Mouse (Mus musculus) liver, embryonic 15.5 days (tissue): Measurements from ENCODE around the gene Cpb2. TPM values are rescaled to one million over a fixed set of nuclear protein-coding genes. Genes with fewer than 3 reads are reported as not detected.

ENCODE experiments used
- ATAC-seq: fragments of 200-750 bp; cut with Nextera tagmentation; 2 replicates; pipeline ENCODE4 v1.8.0; 2017; ENCODE audit warnings: moderate number of reproducible peaks, mild to moderate bottlenecking, moderate library complexity; ENCODE audit not compliant: insufficient read depth
- H3K27ac ChIP-seq: fragments of 300-500 bp; sonication (generic); replicated peaks from 2 replicates; pipeline ENCODE4 v1.5.1; 2015; ENCODE audit warnings: mild to moderate bottlenecking, inconsistent platforms
- H3K27me3 ChIP-seq: fragments of 300-500 bp; sonication (generic); 2 replicates; pipeline ENCODE4 v1.6.1; 2015; ENCODE audit warnings: mild to moderate bottlenecking, inconsistent platforms
- H3K36me3 ChIP-seq: fragments of 300-500 bp; sonication (generic); replicated peaks from 2 replicates; pipeline ENCODE4 v1.6.1; 2015; ENCODE audit warnings: moderate library complexity, mild to moderate bottlenecking, inconsistent platforms
- H3K4me1 ChIP-seq: fragments of 300-500 bp; sonication (generic); replicated peaks from 2 replicates; pipeline ENCODE4 v1.6.1; 2015; ENCODE audit warnings: inconsistent platforms
- H3K4me2 ChIP-seq: fragments of 300-500 bp; sonication (generic); 2 replicates; pipeline ENCODE4 v1.6.1; 2015; ENCODE audit warnings: moderate library complexity, mild to moderate bottlenecking, inconsistent platforms
- H3K4me3 ChIP-seq: fragments of 300-500 bp; sonication (generic); replicated peaks from 2 replicates; pipeline ENCODE4 v1.5.1; 2015; ENCODE audit warnings: mild to moderate bottlenecking, inconsistent platforms
- H3K9ac ChIP-seq: fragments of 300-500 bp; sonication (generic); 2 replicates; pipeline ENCODE4 v1.6.1; 2015; ENCODE audit warnings: moderate library complexity, mild to moderate bottlenecking, inconsistent platforms
- H3K9me3 ChIP-seq: fragments of 300-500 bp; sonication (generic); replicated peaks from 2 replicates; pipeline ENCODE4 v1.6.1; 2016; ENCODE audit warnings: inconsistent platforms
- WGBS: fragments of 180-500 bp; shearing (Covaris S2); methylation state at CpG from one replicate; pipeline ENCODE4 v1.1.7; 2015; ENCODE audit warnings: mixed read lengths; ENCODE audit not compliant: insufficient replicate concordance; 5-methylcytosine and 5-hydroxymethylcytosine counted together
- polyA plus RNA-seq: library from polyadenylated mRNA; unstranded; fragments of >200 nt; fragmentation: Nextera tagmentation; extraction: Ambion mirVana; gene quantifications from 2 replicates; pipeline ENCODE4 v1.2.1, GENCODE M21; 2015

The Cpb2 gene
- polyA plus RNA-seq, 1 experiment from 2014 or later, result 134 TPM

GRCm38 (mm10) chr14:75219250-75219913, 22.7 kb upstream of the Cpb2 start:
- 50% methylated on average over 5 of the region's 5 CpGs for WGBS
- ATAC-seq, result no peak
- no peak overlapping the region for H3K27ac ChIP-seq

GRCm38 (mm10) chr14:75222386-75222785, 19.7 kb upstream of the Cpb2 start:
- no peaks in the 10 kb centered on the region for H3K36me3 ChIP-seq

More at GRCm38 (mm10) chr14:75219250-75219913, 22.7 kb upstream of the Cpb2 start:
- Histone ChIP-seq H3K4me3 (no peak overlapping the region), H3K4me1 (peaks cover 6% of the 10 kb centered on the region; the same call in 1 of the 2 replicates), H3K36me3 (no peaks in the 10 kb centered on the region), H3K27me3 (no peaks in the 10 kb centered on the region), H3K4me2 (no peak overlapping the region), H3K9me3 (no peaks in the 10 kb centered on the region), H3K9ac (no peak overlapping the region)

GRCm38 (mm10) chr14:75227453-75228084, 14.5 kb upstream of the Cpb2 start:
- no peak for ATAC-seq
- H3K4me2 ChIP-seq, result no peak overlapping the region
- H3K4me1 ChIP-seq, result no peaks in the 10 kb centered on the region
- no peaks in the 10 kb centered on the region for H3K36me3 ChIP-seq
- WGBS, result 27% methylated on average over 6 of the region's 6 CpGs
- H3K9ac ChIP-seq, result no peak overlapping the region
- H3K9me3 ChIP-seq, result no peaks in the 10 kb centered on the region
- no peaks in the 10 kb centered on the region for H3K27me3 ChIP-seq
- no peak overlapping the region for H3K4me3 ChIP-seq
- H3K27ac ChIP-seq, result no peak overlapping the region

More at GRCm38 (mm10) chr14:75222386-75222785, 19.7 kb upstream of the Cpb2 start:
- Histone ChIP-seq H3K27ac (no peak overlapping the region), H3K4me2 (no peak overlapping the region), H3K4me3 (no peak overlapping the region), H3K9me3 (no peaks in the 10 kb centered on the region), H3K27me3 (no peaks in the 10 kb centered on the region), H3K9ac (no peak overlapping the region), H3K4me1 (peaks cover 6% of the 10 kb centered on the region; the same call in 1 of the 2 replicates)
- WGBS, result 64% methylated on average over 6 of the region's 6 CpGs
- no peak for ATAC-seq

GRCm38 (mm10) chr14:75229834-75230233, 12.3 kb upstream of the Cpb2 start:
- Histone ChIP-seq H3K9ac (no peak overlapping the region), H3K27me3 (no peaks in the 10 kb centered on the region), H3K9me3 (no peaks in the 10 kb centered on the region), H3K4me3 (no peak overlapping the region), H3K36me3 (no peaks in the 10 kb centered on the region), H3K4me2 (no peak overlapping the region), H3K4me1 (0 out of 2 replicates have a peak, but pooled peaks cover 4% of the 10 kb centered on the region), H3K27ac (no peak overlapping the region)
- ATAC-seq, result no peak
- 45% methylated on average over 2 of the region's 2 CpGs for WGBS

GRCm38 (mm10) chr14:75233070-75233469, 9.0 kb upstream of the Cpb2 start:
- Histone ChIP-seq H3K9ac (no peak overlapping the region), H3K4me2 (no peak overlapping the region), H3K27me3 (no peaks in the 10 kb centered on the region), H3K4me3 (no peak overlapping the region), H3K9me3 (no peaks in the 10 kb centered on the region), H3K27ac (peak overlapping the region; percentile 43; the same call in 1 of the 2 replicates), H3K4me1 (0 out of 2 replicates have a peak, but pooled peaks cover 9% of the 10 kb centered on the region), H3K36me3 (no peaks in the 10 kb centered on the region)
- peak; percentile 85 for ATAC-seq
- WGBS, result 62% methylated on average over 5 of the region's 5 CpGs

GRCm38 (mm10) chr14:75235552-75235951, 6.5 kb upstream of the Cpb2 start:
- Histone ChIP-seq H3K4me1 (0 out of 2 replicates have a peak, but pooled peaks cover 9% of the 10 kb centered on the region), H3K4me2 (no peak overlapping the region), H3K4me3 (no peak overlapping the region), H3K27ac (no peak overlapping the region), H3K9ac (no peak overlapping the region), H3K27me3 (no peaks in the 10 kb centered on the region), H3K36me3 (no peaks in the 10 kb centered on the region), H3K9me3 (no peaks in the 10 kb centered on the region)
- 73% methylated on average over 8 of the region's 8 CpGs for WGBS
- ATAC-seq, result no peak

- Histone ChIP-seq H3K4me1 (0 out of 2 replicates have a peak, but pooled peaks cover 9% of the 10 kb centered on the region), H3K9ac (no peak overlapping the region), H3K9me3 (no peaks in the 10 kb centered on the region), H3K27ac (no peak overlapping the region), H3K27me3 (no peaks in the 10 kb centered on the region), H3K4me2 (no peak overlapping the region), H3K36me3 (no peaks in the 10 kb centered on the region), H3K4me3 (no peak overlapping the region)
- ATAC-seq, result no peak
- WGBS, result 56% methylated on average over 9 of the region's 9 CpGs
These were observed 6.0 kb upstream of the Cpb2 start for GRCm38 (mm10) chr14:75235955-75236635.

GRCm38 (mm10) chr14:75236636-75237003, 5.5 kb upstream of the Cpb2 start:
- Histone ChIP-seq H3K9me3 (no peaks in the 10 kb centered on the region), H3K4me3 (no peak overlapping the region), H3K27me3 (no peaks in the 10 kb centered on the region), H3K27ac (no peak overlapping the region), H3K4me2 (no peak overlapping the region), H3K9ac (no peak overlapping the region), H3K4me1 (0 out of 2 replicates have a peak, but pooled peaks cover 9% of the 10 kb centered on the region), H3K36me3 (no peaks in the 10 kb centered on the region)
- ATAC-seq, result no peak
- 60% methylated on average over 4 of the region's 4 CpGs for WGBS

- no peak overlapping the region for H3K4me2 ChIP-seq
- H3K36me3 ChIP-seq, result no peaks in the 10 kb centered on the region
- 0 out of 2 replicates have a peak, but pooled peaks cover 9% of the 10 kb centered on the region for H3K4me1 ChIP-seq
- WGBS, result 65% methylated on average over 8 of the region's 8 CpGs
- no peak for ATAC-seq
- no peak overlapping the region for H3K9ac ChIP-seq
- H3K9me3 ChIP-seq, result no peaks in the 10 kb centered on the region
- no peak overlapping the region for H3K27ac ChIP-seq
- H3K27me3 ChIP-seq, result no peaks in the 10 kb centered on the region
- H3K4me3 ChIP-seq, result no peak overlapping the region
These were observed 5.0 kb upstream of the Cpb2 start for GRCm38 (mm10) chr14:75237096-75237495.

- peak; percentile 61 for ATAC-seq
- Histone ChIP-seq H3K27me3 (no peaks in the 10 kb centered on the region), H3K9ac (no peak overlapping the region), H3K27ac (0 out of 2 replicates have a peak overlapping the region, but pooled peaks have one; percentile 14), H3K9me3 (no peaks in the 10 kb centered on the region), H3K4me3 (no peak overlapping the region), H3K36me3 (no peaks in the 10 kb centered on the region), H3K4me2 (no peak overlapping the region), H3K4me1 (0 out of 2 replicates have a peak, but pooled peaks cover 9% of the 10 kb centered on the region)
- WGBS, result 36% methylated on average over 6 of the region's 6 CpGs
These were observed 3.9 kb upstream of the Cpb2 start for GRCm38 (mm10) chr14:75238054-75238692.
